Mouse (Mus musculus) MEL (cell line): ENCODE measurements at regions not wholly inside any gene's neighbourhood (a gene's known extent, or its start where the extent isn't known, plus 50 kb on each side); places are given as distances from the start of the nearest gene placed in this dataset.

Experiments
- BHLHE40 ChIP-seq: IDR thresholded peaks from 2 replicates; pipeline ENCODE4 v1.6.1; 2012; ENCODE audit warnings: low read depth, mild to moderate bottlenecking, inconsistent platforms, low read length, improper control_type of control experiment, borderline replicate concordance
- CTCF ChIP-seq, 3 experiments: IDR thresholded peaks in 2 of 3; conservative IDR thresholded peaks in 1 of 3; 2 replicates each; pipeline ENCODE4 v1.5.1; 2011 to 2012; ENCODE audit warnings: low read length in 3 of 3, low read depth in 2 of 3, mild to moderate bottlenecking in 2 of 3, improper control_type of control experiment in 1 of 3, inconsistent platforms in 1 of 3, mixed read lengths in 1 of 3, moderate library complexity in 1 of 3; ENCODE audit not compliant: control insufficient read depth in 1 of 3, insufficient read depth in 1 of 3, poor library complexity in 1 of 3, severe bottlenecking in 1 of 3
- EP300 ChIP-seq, 2 experiments: IDR thresholded peaks; 2 replicates each; pipeline ENCODE4 v1.6.1; 2011; ENCODE audit warnings: improper control_type of control experiment in 2 of 2, low read length in 2 of 2, low read depth in 1 of 2, mild to moderate bottlenecking in 1 of 2
- GATA1 ChIP-seq: IDR thresholded peaks from 2 replicates; pipeline ENCODE4 v1.6.1; 2011; ENCODE audit warnings: low read depth, low read length, improper control_type of control experiment
- POLR2A ChIP-seq, 2 experiments: IDR thresholded peaks; 2 replicates each; pipeline ENCODE4 v1.6.1; 2011 to 2012; ENCODE audit warnings: low read length in 2 of 2, mild to moderate bottlenecking in 2 of 2, control low read depth in 1 of 2, improper control_type of control experiment in 1 of 2, low read depth in 1 of 2, moderate library complexity in 1 of 2; ENCODE audit not compliant: control insufficient read depth in 1 of 2, insufficient read depth in 1 of 2, poor library complexity in 1 of 2
- POLR2AphosphoS5 ChIP-seq: IDR thresholded peaks from 2 replicates; pipeline ENCODE4 v1.6.1; 2012; ENCODE audit warnings: low read depth, borderline replicate concordance, mild to moderate bottlenecking, inconsistent platforms, low read length, moderate library complexity, mixed read lengths
- RAD21 ChIP-seq: IDR thresholded peaks from 2 replicates; pipeline ENCODE4 v1.6.1; 2011; ENCODE audit warnings: mild to moderate bottlenecking, low read depth, low read length, improper control_type of control experiment
- RCOR1 ChIP-seq: IDR thresholded peaks from 2 replicates; pipeline ENCODE4 v1.6.1; 2012; ENCODE audit warnings: low read depth, mild to moderate bottlenecking, inconsistent platforms, low read length, improper control_type of control experiment
- ZKSCAN1 ChIP-seq: IDR thresholded peaks from 2 replicates; pipeline ENCODE4 v1.6.1; 2012; ENCODE audit warnings: low read depth, mild to moderate bottlenecking, inconsistent platforms, low read length, improper control_type of control experiment, moderate library complexity

- TF ChIP-seq CTCF (IDR thresholded peaks at IDR 0.05 in 2 of 3, conservative IDR thresholded peaks at IDR 0.05 in 1 of 3; ENCODE audit: control insufficient read depth in 1 of 3, insufficient read depth in 1 of 3, low read depth in 2 of 3, low read length in 3 of 3, poor library complexity in 1 of 3, severe bottlenecking in 1 of 3) = no peak
- TF ChIP-seq RAD21 = no peak
- no peak for TF ChIP-seq GATA1
- no peak for TF ChIP-seq POLR2A (IDR thresholded peaks at IDR 0.05; ENCODE audit: control insufficient read depth in 1 of 2, insufficient read depth in 1 of 2, low read depth in 1 of 2, low read length in 2 of 2, poor library complexity in 1 of 2)
- TF ChIP-seq POLR2AphosphoS5 = no peak
- TF ChIP-seq RCOR1 = no peak
- no peak for TF ChIP-seq ZKSCAN1
- no peak for TF ChIP-seq EP300 (IDR thresholded peaks at IDR 0.05; ENCODE audit: low read depth in 1 of 2, low read length in 2 of 2)
- no peak for TF ChIP-seq BHLHE40
Observed at GRCm38 (mm10) chr14:100421666-100422065, 137.2 kb upstream of the Klf12 start.
